Mouse (Mus musculus): ENCODE measurements around the gene Tm2d3. TPM values are rescaled to one million over a fixed set of nuclear protein-coding genes. Genes with fewer than 3 reads are reported as not detected.

Gene Tm2d3
- polyA plus RNA-seq, 1 experiment from 2014 or later, result 75.2 TPM

DNA sequence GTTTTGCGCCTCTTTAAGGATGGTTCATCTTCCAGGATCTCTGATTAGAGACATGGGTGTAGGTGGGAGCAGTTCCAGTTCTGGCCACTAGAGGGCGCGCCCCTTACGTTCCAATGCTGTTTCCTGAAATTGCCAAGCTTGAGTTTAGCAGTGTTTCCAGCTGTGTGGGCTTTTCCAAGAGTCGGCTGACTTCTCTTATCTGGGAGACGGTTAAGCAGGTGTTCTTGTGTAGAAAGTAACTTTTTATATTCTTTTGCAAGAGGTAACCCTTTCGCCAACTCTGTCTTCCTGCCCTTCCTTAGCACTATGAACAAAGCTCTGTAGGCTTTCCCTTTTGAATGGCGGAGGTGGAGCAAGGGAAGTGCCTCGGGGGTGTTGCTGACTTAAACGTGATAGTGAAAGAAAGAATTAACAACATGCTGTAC is 13.9 kb downstream of the Tm2d3 start:
- ATAC-seq (no peak), DNase-seq (ENCODE audit: low read depth, low spot score) (no peak)
- CTCF ChIA-PET, result interaction anchor here (0.8 to 2.2 kb wide), 11 partner anchors 8 to 353 kb away, joined by 3 to 13 read pairs (median 3); partner anchors contain the start of gene Snrpa1
- no peaks in the 10 kb centered on the region for H3K27me3 ChIP-seq
- in situ Hi-C loops (cut with MboI; ENCODE audit: low pct_unique_long_range_greater_than_20kb), result loop anchor here (10.0 kb wide), 1 partner anchor 350 kb away; the partner anchor contains the start of gene Snrpa1
- POLR2A ChIA-PET, result interaction anchor here (1.2 kb wide), 1 partner anchor 342 kb away, joined by 3 read pairs; no protein-coding TSS in a partner anchor
- peak; percentile 75 for TF ChIP-seq CTCF (IDR thresholded peaks at IDR 0.05)

DNA sequence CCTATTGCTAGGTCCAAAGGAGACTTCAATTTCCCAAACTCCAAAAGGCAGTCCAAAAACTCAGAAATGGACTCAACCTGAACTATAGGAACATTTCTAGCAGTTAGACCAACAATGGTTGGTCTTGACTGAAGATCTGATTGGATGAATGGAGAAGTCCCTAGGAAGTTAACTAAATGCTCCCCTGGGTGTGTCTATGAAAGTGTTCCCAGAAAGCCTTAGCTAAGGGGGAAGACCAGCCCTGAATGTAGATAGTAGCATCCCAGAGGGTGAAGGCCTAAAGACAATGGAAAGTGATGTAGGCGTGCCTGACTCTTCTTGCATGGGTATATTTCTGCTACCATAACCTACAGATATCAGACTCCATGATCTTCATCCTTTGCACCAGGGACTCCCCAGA is 17.5 kb downstream of the Tm2d3 start:
- ATAC-seq (no peak), DNase-seq (ENCODE audit: low read depth, low spot score) (no peak)
- TF ChIP-seq CTCF (IDR thresholded peaks at IDR 0.05), result no peak
- no peaks in the 10 kb centered on the region for H3K27me3 ChIP-seq
- in situ Hi-C loops (cut with MboI; ENCODE audit: low pct_unique_long_range_greater_than_20kb), result loop anchor here (10.0 kb wide), 1 partner anchor 346 kb away; the partner anchor contains the start of gene Snrpa1
- CTCF ChIA-PET, result no interaction called here
- POLR2A ChIA-PET, result no interaction called here

DNA sequence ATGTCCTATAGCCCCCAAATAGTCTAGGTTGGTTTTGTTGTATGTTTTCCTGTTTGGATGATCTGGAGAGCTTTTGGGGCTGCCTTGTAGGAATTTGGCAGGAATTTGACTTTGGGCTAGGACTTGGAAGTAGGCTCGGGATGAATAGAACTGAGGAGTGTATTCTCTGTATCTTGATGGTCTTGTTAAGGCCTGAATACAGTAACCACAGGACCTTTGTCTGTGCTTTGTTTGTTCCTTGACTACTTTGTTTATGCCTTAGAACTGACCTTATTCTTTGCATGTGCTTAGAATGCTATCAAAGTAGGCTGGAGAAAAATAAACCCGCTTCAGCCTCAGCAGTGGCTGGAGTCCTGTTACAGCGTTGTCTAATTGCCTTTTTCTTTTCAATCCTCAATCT is 19.3 kb downstream of the Tm2d3 start:
- ATAC-seq (no peak), DNase-seq (ENCODE audit: low read depth, low spot score) (no peak)
- H3K27me3 ChIP-seq, result no peaks in the 10 kb centered on the region
- no peak for TF ChIP-seq CTCF (IDR thresholded peaks at IDR 0.05)
- ChIA-PET POLR2A (no interaction called here), CTCF (no interaction called here)
- in situ Hi-C loops (cut with MboI; ENCODE audit: low pct_unique_long_range_greater_than_20kb), result no loop called here

DNA sequence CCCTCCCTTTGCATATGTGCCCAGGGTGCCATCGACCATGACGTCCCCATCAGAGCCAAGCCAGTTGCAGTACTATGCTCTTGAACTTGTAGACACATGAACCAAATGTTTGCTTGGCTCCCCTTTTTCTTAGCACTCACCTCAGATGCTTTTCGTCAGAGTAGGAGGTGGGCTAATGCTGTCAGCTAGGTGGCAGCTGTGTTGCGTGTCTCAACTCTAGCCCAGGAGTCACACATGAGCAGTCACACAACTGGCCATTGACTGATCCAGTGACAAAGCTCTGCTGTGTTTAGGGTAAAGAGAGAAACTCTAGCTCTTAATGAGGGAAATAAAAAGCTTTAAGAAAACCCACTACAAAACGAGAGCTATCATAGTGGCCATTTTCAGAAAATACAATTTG is 22.8 kb downstream of the Tm2d3 start:
- TF ChIP-seq CTCF (IDR thresholded peaks at IDR 0.05), result no peak
- CTCF ChIA-PET, result interaction anchor here (0.9 to 1.0 kb wide), 3 partner anchors 10 to 388 kb away, joined by 3 to 4 read pairs (median 4); no protein-coding TSS in a partner anchor
- POLR2A ChIA-PET, result interaction anchor here (1.0 kb wide), 1 partner anchor 16 kb away, joined by 3 read pairs; no protein-coding TSS in a partner anchor
- in situ Hi-C loops (cut with MboI; ENCODE audit: low pct_unique_long_range_greater_than_20kb), result no loop called here
- DNase-seq (ENCODE audit: low read depth, low spot score) (no peak), ATAC-seq (no peak)
- H3K27me3 ChIP-seq, result no peaks in the 10 kb centered on the region

DNA sequence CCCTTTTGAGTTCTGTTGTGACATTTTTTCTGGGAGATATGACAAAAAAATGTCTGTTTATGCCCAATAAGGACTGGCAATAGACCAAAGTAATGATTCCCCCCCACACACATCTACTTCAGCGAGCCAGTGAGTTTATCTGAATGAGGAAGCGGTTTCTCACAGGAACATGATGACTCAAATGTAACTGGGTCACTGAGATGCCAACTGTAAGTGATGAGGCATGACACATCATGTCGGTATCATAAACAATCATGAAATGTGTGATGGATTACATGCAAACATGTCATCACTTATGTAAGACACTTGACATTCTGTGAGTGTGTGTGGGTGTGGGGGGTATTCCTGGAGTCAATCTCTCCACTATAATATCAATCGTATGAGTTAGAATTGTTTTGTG is 23.3 kb downstream of the Tm2d3 start:
- H3K27me3 ChIP-seq, result no peaks in the 10 kb centered on the region
- TF ChIP-seq CTCF (IDR thresholded peaks at IDR 0.05), result no peak
- ChIA-PET CTCF (interaction anchor here (0.9 to 1.6 kb wide), 3 partner anchors 12 to 388 kb away, joined by 3 to 4 read pairs (median 3); no protein-coding TSS in a partner anchor), POLR2A (no interaction called here)
- DNase-seq (ENCODE audit: low read depth, low spot score), result no peak
- no peak for ATAC-seq
- in situ Hi-C loops (cut with MboI; ENCODE audit: low pct_unique_long_range_greater_than_20kb), result no loop called here

DNA sequence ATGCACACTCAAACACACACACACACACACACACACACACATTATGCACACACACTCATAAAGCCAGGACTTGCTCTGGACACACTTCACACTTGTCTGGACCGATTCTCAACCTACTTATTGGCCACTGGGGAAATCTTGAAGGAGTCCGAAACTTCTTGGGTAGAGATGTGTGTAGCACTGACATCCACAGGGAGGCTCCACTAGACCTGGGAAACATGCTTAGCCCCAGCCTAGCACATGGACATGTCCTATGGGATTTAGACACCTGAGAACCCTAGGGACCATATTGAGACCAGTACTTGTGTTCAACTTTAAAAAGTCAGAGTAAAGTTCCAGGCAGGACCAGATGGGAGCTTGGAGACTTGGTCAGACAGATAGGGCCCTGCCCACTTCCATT is 43.1 kb downstream of the Tm2d3 start:
- in situ Hi-C loops (cut with MboI; ENCODE audit: low pct_unique_long_range_greater_than_20kb), result loop anchor here (10.0 kb wide), 1 partner anchor 321 kb away; the partner anchor contains the start of gene Snrpa1
- CTCF ChIA-PET, result no interaction called here
- no peak for ATAC-seq
- POLR2A ChIA-PET, result no interaction called here
- no peaks in the 10 kb centered on the region for H3K27me3 ChIP-seq
- no peak for DNase-seq (ENCODE audit: low read depth, low spot score)
- TF ChIP-seq CTCF (IDR thresholded peaks at IDR 0.05), result no peak

DNA sequence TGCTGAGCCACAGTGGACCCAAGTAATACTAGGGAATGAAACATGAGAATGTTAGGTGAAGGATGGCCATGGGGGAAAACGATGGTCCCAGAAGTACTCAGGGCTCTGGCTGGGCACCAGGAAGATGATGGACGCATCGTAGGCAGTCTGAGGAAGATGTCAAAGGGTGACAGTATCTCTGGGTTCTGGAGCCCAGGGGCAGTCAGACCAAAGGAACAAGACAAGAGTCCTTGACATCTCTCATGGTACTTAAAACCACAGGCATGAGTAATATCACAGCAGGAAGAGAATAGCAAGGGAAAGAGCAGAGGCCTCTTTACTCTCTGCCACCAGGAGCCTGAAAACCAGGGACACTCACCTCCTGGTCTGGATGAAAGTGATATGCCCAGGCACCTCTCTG is 44.3 kb downstream of the Tm2d3 start:
- in situ Hi-C loops (cut with MboI; ENCODE audit: low pct_unique_long_range_greater_than_20kb), result loop anchor here (10.0 kb wide), 1 partner anchor 320 kb away; the partner anchor contains the start of gene Snrpa1
- CTCF ChIA-PET, result interaction anchor here (1.0 kb wide), 1 partner anchor 290 kb away, joined by 3 read pairs; no protein-coding TSS in a partner anchor
- POLR2A ChIA-PET, result no interaction called here

DNA sequence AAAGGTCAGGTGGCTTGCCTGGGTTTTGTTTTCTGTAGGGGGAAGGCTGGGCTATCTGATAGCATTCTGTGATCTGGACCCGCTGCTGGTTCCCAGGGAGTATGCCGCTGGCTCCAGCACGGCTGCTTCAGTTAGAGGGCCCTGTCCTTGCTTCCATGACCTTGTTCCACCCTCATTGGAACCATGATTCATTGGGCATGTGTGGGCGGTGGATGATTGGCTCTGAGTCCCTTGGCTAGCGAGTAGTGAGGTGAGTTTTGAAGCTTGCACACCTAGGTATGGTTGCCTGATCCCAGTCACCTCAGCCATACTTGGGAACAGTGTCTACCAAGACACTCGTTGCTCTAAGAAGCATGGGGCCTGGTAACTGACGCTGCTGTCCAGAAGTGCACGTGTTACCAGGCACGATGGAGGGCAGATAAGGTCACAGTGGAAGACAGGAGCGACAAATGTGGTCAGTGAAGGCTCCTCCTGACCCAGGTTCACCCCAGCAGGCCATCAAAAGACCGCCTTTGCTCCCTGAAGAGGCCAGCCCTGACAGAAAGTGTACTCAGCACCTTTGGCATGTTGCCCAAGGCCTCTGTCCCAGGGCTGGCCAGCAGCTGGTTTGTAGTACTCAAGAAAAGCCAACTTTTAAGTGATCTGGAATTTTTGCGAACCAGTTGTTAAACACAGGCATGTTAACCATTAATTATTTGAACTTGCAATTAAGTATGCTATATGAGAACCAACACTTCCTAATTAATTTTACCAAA is 46.5 kb downstream of the Tm2d3 start:
- in situ Hi-C loops (cut with MboI; ENCODE audit: low pct_unique_long_range_greater_than_20kb), result loop anchor here (10.0 kb wide), 1 partner anchor 317 kb away; the partner anchor contains the start of gene Snrpa1
- ChIA-PET CTCF (no interaction called here), POLR2A (no interaction called here)
- no peak for TF ChIP-seq CTCF (IDR thresholded peaks at IDR 0.05)
- no peaks in the 10 kb centered on the region for H3K27me3 ChIP-seq
- ATAC-seq (no peak), DNase-seq (ENCODE audit: low read depth, low spot score) (no peak)

More for the DNA sequence above, 44.3 kb downstream of the Tm2d3 start:
- DNase-seq (ENCODE audit: low read depth, low spot score) (no peak), ATAC-seq (no peak)
- H3K27me3 ChIP-seq, result no peaks in the 10 kb centered on the region
- TF ChIP-seq CTCF (IDR thresholded peaks at IDR 0.05), result no peak

DNA sequence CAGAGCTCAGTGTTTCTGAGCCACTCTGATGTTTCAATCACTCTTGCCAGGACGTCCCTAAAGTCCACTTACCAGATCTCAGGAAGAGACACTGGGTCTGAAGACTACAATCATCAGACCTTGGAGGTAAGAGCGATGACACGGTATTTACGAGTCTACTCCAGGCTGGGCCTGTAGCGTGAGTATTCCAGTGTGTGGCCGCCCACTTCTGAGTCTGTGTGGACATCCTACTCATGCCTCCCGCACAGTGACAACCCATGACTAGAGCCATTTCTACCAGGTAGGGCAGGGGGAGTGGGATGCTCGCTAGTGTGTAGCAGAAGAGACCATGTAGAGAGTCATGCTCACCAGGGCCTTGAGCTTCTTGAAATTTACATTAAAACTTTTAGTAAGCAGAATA is 51.9 kb downstream of the Tm2d3 start:
- in situ Hi-C loops (cut with MboI; ENCODE audit: low pct_unique_long_range_greater_than_20kb), result no loop called here
- CTCF ChIA-PET, result no interaction called here
- H3K27me3 ChIP-seq, result peaks cover 2% of the 10 kb centered on the region
- no peak for TF ChIP-seq CTCF (IDR thresholded peaks at IDR 0.05)
- POLR2A ChIA-PET, result no interaction called here
- ATAC-seq (no peak), DNase-seq (ENCODE audit: low read depth, low spot score) (no peak)

DNA sequence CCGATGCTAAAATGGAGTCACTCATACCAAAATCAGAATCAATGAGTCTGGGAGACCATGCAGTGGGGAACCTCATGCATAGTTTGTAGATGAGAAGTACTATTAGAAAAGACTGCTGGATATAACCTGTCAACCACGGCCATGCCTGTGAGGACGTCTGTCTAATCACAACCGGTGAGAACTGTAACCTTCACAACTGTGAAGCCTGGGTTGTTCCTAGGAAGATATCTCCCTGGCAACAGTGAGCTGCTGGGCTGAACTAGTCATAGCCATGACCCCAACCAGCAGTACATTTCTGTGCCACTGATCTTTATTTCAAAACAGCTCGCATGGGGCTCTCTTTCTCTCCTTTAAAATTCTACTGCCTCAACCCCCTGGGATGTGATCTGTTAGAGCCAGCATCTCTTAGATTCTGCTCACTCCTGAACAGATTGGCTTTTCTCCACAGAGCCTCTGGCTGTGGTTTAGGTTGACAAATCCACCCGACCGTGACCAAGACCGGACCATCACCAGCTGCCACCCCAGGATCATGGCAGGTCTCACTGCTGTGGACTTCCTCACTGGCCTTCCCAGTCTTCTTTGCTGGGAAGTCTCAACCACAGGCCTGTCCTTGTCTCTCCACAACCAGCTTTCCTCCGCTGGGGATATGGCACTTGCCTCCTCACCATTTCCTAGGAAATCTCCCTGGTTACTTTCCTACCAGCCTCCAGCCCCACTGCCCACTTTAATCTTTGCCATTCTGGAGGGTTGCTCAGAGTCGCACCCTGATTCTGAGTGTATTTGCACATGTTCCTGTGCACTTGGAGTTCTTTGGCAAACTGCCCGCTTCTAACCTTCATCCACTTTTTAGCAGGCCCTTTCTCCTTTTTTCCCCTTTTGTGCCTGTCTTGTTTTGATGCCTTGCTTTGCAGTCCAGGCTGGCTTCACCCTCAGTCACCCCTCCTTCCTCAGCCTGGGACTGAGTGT is 57.3 kb downstream of the Tm2d3 start:
- TF ChIP-seq CTCF (IDR thresholded peaks at IDR 0.05), result no peak
- ChIA-PET CTCF (no interaction called here), POLR2A (no interaction called here)
- peaks cover 2% of the 10 kb centered on the region for H3K27me3 ChIP-seq
- in situ Hi-C loops (cut with MboI; ENCODE audit: low pct_unique_long_range_greater_than_20kb), result no loop called here
- DNase-seq (ENCODE audit: low read depth, low spot score) (no peak), ATAC-seq (no peak)

Other genes starting within 250 kb of the Tm2d3 start
- 67.3 TPM for gene Tjp1, start 163.4 kb upstream of the Tm2d3 start, polyA plus RNA-seq (2021)
- 15.0 TPM for gene Tarsl2, start 46.3 kb upstream of the Tm2d3 start, polyA plus RNA-seq (2021)
- 3.0 TPM for gene Pcsk6, start 170.6 kb downstream of the Tm2d3 start, polyA plus RNA-seq (2021)

Measured in Patski (cell line).